Mouse (Mus musculus) lung, adult 2 months (tissue): ENCODE data around the gene Slc12a5.

Experiments used
- CTCF ChIP-seq: fragments of 200-500 bp; IDR thresholded peaks from 2 replicates; pipeline ENCODE4 v1.5.1; 2011; ENCODE audit warnings: mild to moderate bottlenecking, low read length, control low read depth; ENCODE audit not compliant: insufficient read depth
- POLR2A ChIP-seq: fragments of 200-500 bp; IDR thresholded peaks from 2 replicates; pipeline ENCODE4 v1.6.1; 2011; ENCODE audit warnings: low read depth, mild to moderate bottlenecking, control low read depth, low read length, borderline replicate concordance; ENCODE audit errors: extremely low read depth

DNA sequence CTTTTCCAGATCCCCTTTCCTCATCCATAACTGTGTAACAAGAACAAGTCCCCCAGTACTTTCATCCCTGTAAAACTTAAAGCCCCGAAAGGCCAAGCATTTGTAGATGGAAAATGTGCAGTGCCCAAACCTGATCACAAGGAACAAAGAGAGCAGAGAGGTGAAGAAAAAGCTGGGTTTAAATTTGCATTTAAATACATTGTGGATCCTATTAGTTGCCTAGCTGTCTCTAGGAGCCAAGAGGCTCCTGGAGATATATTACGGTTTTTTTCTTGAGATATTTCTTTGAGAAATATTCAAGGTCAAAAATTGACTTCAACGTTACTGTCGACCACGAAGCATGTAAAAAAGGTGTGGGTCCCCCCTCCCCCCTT, 74.4 kb downstream of the Slc12a5 start:
- TF ChIP-seq POLR2A: no peak
- TF ChIP-seq CTCF: no peak
